Mouse (Mus musculus): ENCODE results near the gene Emc8. TPM values are rescaled to one million over a fixed set of nuclear protein-coding genes. Genes with fewer than 3 reads are reported as not detected.

The Emc8 gene
- polyA plus RNA-seq, 1 experiment: 10.8 TPM

DNA sequence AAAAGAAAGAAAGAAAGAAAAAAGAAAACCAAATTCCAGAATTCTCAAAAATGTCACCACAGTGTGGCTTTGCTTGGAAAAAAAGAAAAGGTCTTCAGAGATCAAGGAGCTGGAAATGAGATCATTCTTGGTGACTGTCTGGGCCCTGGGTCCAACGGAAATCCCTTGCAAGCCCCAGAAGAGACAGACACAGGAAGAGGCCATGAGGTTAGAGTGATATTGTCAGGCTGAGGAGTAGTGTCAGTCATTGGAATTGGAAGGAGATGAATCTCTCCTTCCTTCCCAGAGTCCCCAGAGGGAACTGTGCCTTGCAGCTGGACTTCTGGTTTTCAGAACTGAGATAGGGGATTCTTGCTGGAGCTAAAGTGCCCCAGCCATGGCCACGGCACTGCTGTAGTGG lies 31.2 kb upstream of the Emc8 start:
- Histone ChIP-seq H3K36me3 (ENCODE audit: control insufficient read depth) (no peaks in the 10 kb centered on the region), H3K4me3 (replicated peaks) (no peak overlapping the region), H3K4me1 (ENCODE audit: control insufficient read depth) (no peaks in the 10 kb centered on the region), H3K27me3 (ENCODE audit: control insufficient read depth) (no peaks in the 10 kb centered on the region), H3K9me3 (ENCODE audit: control insufficient read depth, low read length) (no peaks in the 10 kb centered on the region)
- TF ChIP-seq TAL1 (IDR thresholded peaks at IDR 0.05; ENCODE audit: low read length): no peak
- no peak for TF ChIP-seq GATA1 (IDR thresholded peaks at IDR 0.05; ENCODE audit: low read length)

DNA sequence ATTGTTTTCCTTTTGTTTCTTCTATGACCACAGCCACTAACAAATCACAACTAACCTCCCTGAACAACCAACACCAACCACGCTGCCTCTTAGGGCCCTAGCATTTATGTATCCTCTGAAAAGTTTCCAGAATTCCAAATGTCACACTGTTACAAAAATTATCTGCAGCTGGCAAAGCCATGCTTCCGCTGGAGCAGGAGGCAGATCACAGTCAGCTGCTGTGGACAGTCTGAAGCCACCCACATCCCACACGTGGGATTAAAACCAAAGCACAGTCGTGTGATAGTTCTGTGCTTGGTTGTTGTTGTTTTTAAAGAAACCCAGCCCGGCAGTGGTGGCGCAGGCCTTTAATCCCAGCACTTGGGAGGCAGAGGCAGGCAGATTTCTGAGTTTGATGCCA lies 30.7 kb upstream of the Emc8 start:
- TF ChIP-seq TAL1 (IDR thresholded peaks at IDR 0.05; ENCODE audit: low read length) (no peak), GATA1 (IDR thresholded peaks at IDR 0.05; ENCODE audit: low read length) (no peak)
- Histone ChIP-seq H3K27me3 (ENCODE audit: control insufficient read depth) (no peaks in the 10 kb centered on the region), H3K4me3 (replicated peaks) (no peak overlapping the region), H3K36me3 (ENCODE audit: control insufficient read depth) (no peaks in the 10 kb centered on the region), H3K4me1 (ENCODE audit: control insufficient read depth) (peaks cover 3% of the 10 kb centered on the region; the same call in 1 of the 2 replicates), H3K9me3 (ENCODE audit: control insufficient read depth, low read length) (no peaks in the 10 kb centered on the region)

DNA sequence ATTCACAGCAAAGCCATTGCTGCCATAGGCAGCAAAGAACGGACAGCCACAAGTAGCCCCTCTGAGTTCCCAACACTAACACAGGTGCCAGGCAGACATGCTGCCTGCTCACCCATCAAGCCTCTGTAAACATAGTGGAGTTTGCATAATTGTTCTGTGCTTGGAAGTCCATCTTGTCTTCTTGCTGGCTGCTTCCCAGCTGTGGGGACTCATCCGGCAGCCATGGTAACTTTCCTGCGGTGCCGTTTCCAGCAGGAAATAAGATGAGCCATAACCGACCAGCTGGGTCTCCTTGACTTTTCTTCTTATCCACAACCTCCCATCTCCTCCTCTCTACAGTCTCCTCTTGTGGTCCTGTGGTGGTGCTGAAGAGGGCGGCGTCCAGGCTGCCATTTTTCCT lies 30.1 kb upstream of the Emc8 start:
- Histone ChIP-seq H3K4me1 (ENCODE audit: control insufficient read depth) (peaks cover 5% of the 10 kb centered on the region; the same call in 1 of the 2 replicates), H3K36me3 (ENCODE audit: control insufficient read depth) (no peaks in the 10 kb centered on the region), H3K4me3 (replicated peaks) (no peak overlapping the region), H3K27me3 (ENCODE audit: control insufficient read depth) (no peaks in the 10 kb centered on the region), H3K9me3 (ENCODE audit: control insufficient read depth, low read length) (no peaks in the 10 kb centered on the region)
- TF ChIP-seq GATA1 (IDR thresholded peaks at IDR 0.05; ENCODE audit: low read length) (no peak), TAL1 (IDR thresholded peaks at IDR 0.05; ENCODE audit: low read length) (no peak)

DNA sequence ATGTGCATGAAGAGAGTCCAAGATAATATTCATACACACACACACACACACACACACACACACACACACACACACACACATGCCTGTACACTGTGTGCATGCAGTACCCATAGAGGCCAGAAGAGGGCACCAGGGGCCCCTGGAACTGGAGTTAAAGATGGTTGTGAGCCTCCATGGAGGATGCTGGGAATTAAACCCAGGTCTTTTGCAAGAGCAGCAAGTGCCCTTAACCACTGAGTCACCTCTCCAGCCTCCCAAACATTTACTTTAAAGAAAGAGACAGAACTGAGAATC lies 29.6 kb upstream of the Emc8 start:
- H3K4me3 ChIP-seq (replicated peaks): no peak overlapping the region
- peaks cover 5% of the 10 kb centered on the region; the same call in 1 of the 2 replicates for H3K4me1 ChIP-seq (ENCODE audit: control insufficient read depth)
- no peaks in the 10 kb centered on the region for H3K9me3 ChIP-seq (ENCODE audit: control insufficient read depth, low read length)
- H3K36me3 ChIP-seq (ENCODE audit: control insufficient read depth): no peaks in the 10 kb centered on the region
- no peak for TF ChIP-seq TAL1 (IDR thresholded peaks at IDR 0.05; ENCODE audit: low read length)
- no peak for TF ChIP-seq GATA1 (IDR thresholded peaks at IDR 0.05; ENCODE audit: low read length)
- no peaks in the 10 kb centered on the region for H3K27me3 ChIP-seq (ENCODE audit: control insufficient read depth)

DNA sequence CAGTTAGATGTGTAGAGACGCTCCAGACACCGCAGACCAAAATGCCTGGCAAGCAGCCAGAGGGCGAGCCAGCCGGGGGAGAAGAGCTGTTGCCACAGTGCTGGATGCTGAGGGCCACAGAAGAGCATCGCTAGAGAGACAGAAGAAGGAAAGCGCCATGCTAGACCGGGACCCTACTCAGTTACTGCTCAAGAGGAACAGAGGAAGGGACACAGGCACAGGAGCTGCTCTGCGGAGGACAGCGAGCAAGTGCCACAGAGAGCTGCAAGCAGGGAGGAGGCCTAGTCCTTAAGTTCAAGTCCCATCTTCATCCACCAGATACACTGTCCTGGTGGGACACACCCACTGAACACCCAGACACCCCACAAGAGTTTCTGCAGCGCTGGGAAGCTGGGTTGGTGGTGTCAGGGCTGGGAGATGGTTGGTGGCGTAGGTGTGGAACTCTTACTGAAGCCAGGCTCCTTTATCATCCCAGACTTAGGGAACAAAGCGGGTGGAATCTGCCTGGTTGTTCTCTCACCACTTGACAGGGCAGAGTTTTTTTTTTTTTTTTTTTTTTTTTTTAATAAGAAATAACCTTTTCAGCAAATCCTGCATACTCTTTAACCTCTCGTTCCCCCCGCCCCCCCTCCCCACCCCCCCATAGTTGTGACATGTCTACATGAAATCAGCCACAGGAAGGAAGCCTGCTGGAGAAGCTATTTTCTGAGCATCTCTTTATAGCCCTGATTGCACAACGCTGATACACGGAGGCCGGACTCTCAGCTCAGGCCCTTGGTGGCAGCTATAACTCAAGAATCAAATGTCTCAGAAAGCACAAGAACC lies 29.0 kb upstream of the Emc8 start:
- no peaks in the 10 kb centered on the region for H3K9me3 ChIP-seq (ENCODE audit: control insufficient read depth, low read length)
- H3K4me3 ChIP-seq (replicated peaks): no peak overlapping the region
- TF ChIP-seq TAL1 (IDR thresholded peaks at IDR 0.05; ENCODE audit: low read length) (no peak), GATA1 (IDR thresholded peaks at IDR 0.05; ENCODE audit: low read length) (no peak)
- H3K27me3 ChIP-seq (ENCODE audit: control insufficient read depth): no peaks in the 10 kb centered on the region
- peaks cover 5% of the 10 kb centered on the region; the same call in 1 of the 2 replicates for H3K4me1 ChIP-seq (ENCODE audit: control insufficient read depth)
- no peaks in the 10 kb centered on the region for H3K36me3 ChIP-seq (ENCODE audit: control insufficient read depth)

DNA sequence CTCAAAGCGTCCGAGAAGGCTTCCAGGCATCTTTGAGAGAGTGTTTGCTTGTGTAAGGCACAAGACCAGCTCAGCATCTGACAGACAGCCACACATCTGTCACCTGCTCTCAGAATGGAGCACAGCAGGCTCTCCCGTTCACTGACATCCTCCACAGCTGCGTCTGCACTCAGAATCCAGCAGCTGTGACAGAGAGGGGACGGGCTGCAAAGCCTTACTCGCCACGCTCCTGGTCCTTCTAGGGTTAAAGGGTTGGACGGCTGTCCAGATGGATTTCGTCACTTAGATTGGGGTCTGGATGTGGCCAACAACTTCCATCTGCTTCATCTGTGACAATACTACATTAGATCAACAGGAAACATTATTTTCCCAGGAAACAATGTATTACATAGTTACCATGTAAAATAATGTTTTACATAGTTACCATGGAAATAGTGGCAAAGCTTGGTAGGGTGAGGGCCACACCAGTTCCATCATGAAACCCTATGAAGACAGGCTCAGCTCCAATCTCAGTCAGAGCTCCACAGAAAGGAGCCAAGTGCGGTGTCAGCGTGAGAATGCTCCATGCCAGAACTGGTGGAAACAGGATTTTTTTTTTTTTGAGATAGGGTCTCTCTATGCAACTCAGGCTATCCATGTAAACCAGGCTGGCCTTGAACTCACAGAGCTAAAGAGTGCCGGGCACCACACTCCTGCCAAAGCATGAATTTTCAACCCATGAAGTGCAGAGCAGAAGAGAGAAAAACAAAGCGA lies 28.2 kb upstream of the Emc8 start:
- no peak overlapping the region for H3K4me3 ChIP-seq (replicated peaks)
- peaks cover 5% of the 10 kb centered on the region; the same call in 1 of the 2 replicates for H3K4me1 ChIP-seq (ENCODE audit: control insufficient read depth)
- no peaks in the 10 kb centered on the region for H3K9me3 ChIP-seq (ENCODE audit: control insufficient read depth, low read length)
- TF ChIP-seq GATA1 (IDR thresholded peaks at IDR 0.05; ENCODE audit: low read length): no peak
- TF ChIP-seq TAL1 (IDR thresholded peaks at IDR 0.05; ENCODE audit: low read length): no peak
- no peaks in the 10 kb centered on the region for H3K36me3 ChIP-seq (ENCODE audit: control insufficient read depth)
- no peaks in the 10 kb centered on the region for H3K27me3 ChIP-seq (ENCODE audit: control insufficient read depth)

DNA sequence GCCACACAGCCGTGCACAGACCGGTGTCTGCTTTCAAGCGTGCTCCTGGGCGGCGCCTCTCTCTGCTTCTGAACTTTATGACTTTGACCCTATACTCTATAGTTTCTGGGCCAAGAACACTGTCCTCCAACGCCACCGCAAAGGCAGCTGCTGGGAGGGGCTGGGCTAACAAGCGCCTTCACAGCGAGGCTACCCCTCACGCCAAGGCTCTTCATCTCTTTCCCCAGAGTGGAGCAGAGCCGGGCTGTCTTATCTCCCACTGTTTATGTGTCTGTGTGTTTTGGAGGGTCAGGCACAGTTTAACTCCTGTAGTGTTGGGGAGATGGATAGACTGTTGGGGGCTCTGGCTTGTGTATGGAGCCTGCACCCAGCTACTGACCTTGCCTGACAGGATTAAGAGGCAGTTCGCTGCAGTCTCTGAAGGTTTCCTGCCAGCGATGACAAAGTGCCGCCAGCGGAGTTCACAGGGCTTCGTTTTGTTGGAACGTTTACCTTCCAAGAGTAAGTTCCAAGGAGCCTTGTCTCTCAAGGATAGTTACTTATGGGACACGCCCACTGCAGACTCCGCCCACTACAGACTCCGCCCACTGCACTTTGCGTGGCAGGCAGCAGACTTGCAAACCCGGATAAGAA lies 25.6 kb upstream of the Emc8 start:
- Histone ChIP-seq H3K4me3 (replicated peaks) (no peak overlapping the region), H3K9me3 (ENCODE audit: control insufficient read depth, low read length) (no peaks in the 10 kb centered on the region), H3K36me3 (ENCODE audit: control insufficient read depth) (no peaks in the 10 kb centered on the region), H3K4me1 (ENCODE audit: control insufficient read depth) (peaks cover 5% of the 10 kb centered on the region; the same call in 1 of the 2 replicates), H3K27me3 (ENCODE audit: control insufficient read depth) (no peaks in the 10 kb centered on the region)
- no peak for TF ChIP-seq TAL1 (IDR thresholded peaks at IDR 0.05; ENCODE audit: low read length)
- no peak for TF ChIP-seq GATA1 (IDR thresholded peaks at IDR 0.05; ENCODE audit: low read length)

DNA sequence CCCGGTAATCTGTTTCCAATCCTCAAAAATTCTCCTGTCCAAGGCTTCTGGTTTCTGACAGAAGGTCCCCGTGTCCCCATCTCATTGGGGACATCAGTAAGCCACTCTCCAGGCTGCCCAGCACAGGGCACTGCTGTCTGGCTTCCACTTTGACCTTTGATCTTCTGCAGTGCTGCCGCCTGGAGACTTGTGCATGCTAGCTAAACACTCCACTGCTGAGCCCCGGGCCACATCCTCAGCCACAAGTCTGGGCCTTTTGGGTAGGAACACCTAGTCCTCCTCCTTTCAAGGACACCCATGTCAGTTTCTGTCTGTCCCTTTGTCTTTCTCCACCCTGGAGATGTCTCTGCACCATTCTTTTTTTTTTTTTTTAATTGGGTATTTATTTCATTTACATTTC lies 24.6 kb upstream of the Emc8 start:
- Histone ChIP-seq H3K36me3 (ENCODE audit: control insufficient read depth) (no peaks in the 10 kb centered on the region), H3K4me3 (replicated peaks) (no peak overlapping the region), H3K4me1 (ENCODE audit: control insufficient read depth) (peaks cover 5% of the 10 kb centered on the region; the same call in 1 of the 2 replicates), H3K9me3 (ENCODE audit: control insufficient read depth, low read length) (no peaks in the 10 kb centered on the region), H3K27me3 (ENCODE audit: control insufficient read depth) (no peaks in the 10 kb centered on the region)
- TF ChIP-seq TAL1 (IDR thresholded peaks at IDR 0.05; ENCODE audit: low read length) (no peak), GATA1 (IDR thresholded peaks at IDR 0.05; ENCODE audit: low read length) (no peak)

DNA sequence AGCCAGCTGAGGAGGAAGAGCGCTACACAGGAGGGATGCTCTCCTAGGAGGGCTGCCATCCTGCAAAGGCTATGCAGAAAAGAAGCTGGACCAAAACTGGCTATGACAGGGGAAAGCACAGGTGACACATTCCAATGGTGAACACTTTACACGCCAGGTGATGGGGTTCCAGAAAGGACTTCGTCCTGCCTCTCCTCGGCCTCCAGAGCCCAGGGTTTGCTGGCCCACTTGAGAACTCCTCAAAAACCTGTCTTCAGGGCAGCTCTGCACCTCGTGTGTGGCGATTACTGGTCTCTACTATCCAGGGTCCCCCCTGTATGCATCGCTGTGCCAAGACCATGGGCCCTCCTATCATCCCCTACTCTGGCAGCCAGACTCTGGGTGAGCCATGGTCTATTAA lies 20.1 kb upstream of the Emc8 start:
- Histone ChIP-seq H3K4me3 (replicated peaks) (no peak overlapping the region), H3K36me3 (ENCODE audit: control insufficient read depth) (no peaks in the 10 kb centered on the region), H3K4me1 (ENCODE audit: control insufficient read depth) (peaks cover 7% of the 10 kb centered on the region), H3K9me3 (ENCODE audit: control insufficient read depth, low read length) (no peaks in the 10 kb centered on the region), H3K27me3 (ENCODE audit: control insufficient read depth) (no peaks in the 10 kb centered on the region; the same call in 1 of the 2 replicates)
- TF ChIP-seq GATA1 (IDR thresholded peaks at IDR 0.05; ENCODE audit: low read length): no peak
- TF ChIP-seq TAL1 (IDR thresholded peaks at IDR 0.05; ENCODE audit: low read length): no peak
